Mouse (Mus musculus) liver, adult 2 months (tissue): ENCODE measurements around the gene Ttll10. TPM values are rescaled to one million over a fixed set of nuclear protein-coding genes. Genes with fewer than 3 reads are reported as not detected.

ENCODE experiments used
- DNase-seq: peaks from one replicate; pipeline ENCODE4 v3.0.0-alpha.2; 2011; ENCODE audit warnings: low read depth, low spot score; ENCODE audit errors: extremely low read depth
- H3K27ac ChIP-seq: fragments of 200-500 bp; replicated peaks from 2 replicates; pipeline ENCODE4 v1.5.1; 2012; ENCODE audit warnings: low read depth, mild to moderate bottlenecking, control low read depth, inconsistent platforms, low read length; ENCODE audit not compliant: insufficient read depth
- H3K27me3 ChIP-seq: fragments of 200-500 bp; 2 replicates; pipeline ENCODE4 v1.6.1; 2012; ENCODE audit warnings: mild to moderate bottlenecking, moderate library complexity, low read length, inconsistent platforms; ENCODE audit not compliant: control insufficient read depth, insufficient read depth
- H3K36me3 ChIP-seq: fragments of 200-500 bp; 2 replicates; pipeline ENCODE4 v1.6.1; 2012; ENCODE audit warnings: low read length, inconsistent platforms; ENCODE audit not compliant: control insufficient read depth, insufficient read depth
- H3K4me1 ChIP-seq: fragments of 200-500 bp; 2 replicates; pipeline ENCODE4 v1.6.1; 2011; ENCODE audit warnings: low read length; ENCODE audit not compliant: control insufficient read depth, insufficient read depth
- H3K4me3 ChIP-seq: fragments of 200-500 bp; 2 replicates; pipeline ENCODE4 v1.5.1; 2011; ENCODE audit warnings: low read depth, mild to moderate bottlenecking, control low read depth, low read length, moderate library complexity; ENCODE audit not compliant: insufficient read depth
- H3K79me2 ChIP-seq: fragments of 200-500 bp; 2 replicates; pipeline ENCODE4 v1.6.1; 2012; ENCODE audit warnings: inconsistent platforms, mild to moderate bottlenecking, low read length, moderate library complexity; ENCODE audit not compliant: control insufficient read depth, insufficient read depth
- H3K9ac ChIP-seq: fragments of 200-500 bp; 2 replicates; pipeline ENCODE4 v1.6.1; 2012; ENCODE audit warnings: low read depth, mild to moderate bottlenecking, control low read depth, inconsistent platforms, low read length
- CTCF ChIP-seq: fragments of 200-500 bp; IDR thresholded peaks from 2 replicates; pipeline ENCODE4 v1.5.1; 2011; ENCODE audit warnings: low read depth, low read length, control low read depth
- POLR2A ChIP-seq: fragments of 200-500 bp; IDR thresholded peaks from 2 replicates; pipeline ENCODE4 v1.6.1; 2011; ENCODE audit warnings: low read length, control low read depth; ENCODE audit not compliant: insufficient read depth; ENCODE audit errors: extremely low read depth
- WGBS: fragments of 180-500 bp; shearing (Covaris S2); methylation state at CpG from one replicate; pipeline ENCODE4 v1.1.7; 2018; 5-methylcytosine and 5-hydroxymethylcytosine counted together
- polyA plus RNA-seq: library from polyadenylated mRNA; depleted of rRNA; stranded (reverse); fragments of >200 nt; gene quantifications from 2 replicates; pipeline ENCODE4 v1.2.3, GENCODE M21; 2012
- total RNA-seq: library from RNA; depleted of rRNA; stranded (reverse); fragments of >200 nt; gene quantifications from 2 replicates; pipeline ENCODE4 v1.2.3, GENCODE M21; 2014

Gene Ttll10
- total and polyA plus RNA-seq, 2 experiments = 0.12 to 0.37 TPM

DNA sequence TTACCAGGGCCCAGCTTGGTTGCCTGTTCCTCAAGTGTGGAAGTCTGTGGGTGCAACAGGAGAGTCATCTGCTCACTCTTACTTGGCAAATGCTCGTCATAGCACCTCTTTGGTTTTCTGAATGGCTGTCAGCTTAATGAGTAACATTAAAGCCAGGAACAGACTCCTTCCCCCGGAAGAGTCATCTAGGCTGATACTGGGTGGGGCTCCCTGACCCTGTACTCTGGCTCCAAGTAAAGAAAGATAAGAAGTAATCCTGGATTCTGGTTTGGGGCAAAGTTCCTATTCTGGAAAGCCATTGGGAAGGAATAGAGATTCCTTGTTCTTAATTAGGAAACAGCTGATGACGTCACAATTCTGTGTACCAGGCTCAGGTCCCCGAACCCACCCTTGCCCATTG, 5.1 kb downstream of the Ttll10 start:
- no peaks in the 10 kb centered on the region for H3K4me1 ChIP-seq
- H3K79me2 ChIP-seq = no peaks in the 10 kb centered on the region
- 79% methylated on average over 4 of the region's 4 CpGs for WGBS
- no peaks in the 10 kb centered on the region for H3K36me3 ChIP-seq
- no peak for DNase-seq
- no peak overlapping the region for H3K9ac ChIP-seq
- no peak overlapping the region for H3K4me3 ChIP-seq
- H3K27ac ChIP-seq = no peak overlapping the region
- H3K27me3 ChIP-seq = no peaks in the 10 kb centered on the region
- TF ChIP-seq POLR2A = no peak
- TF ChIP-seq CTCF = no peak

DNA sequence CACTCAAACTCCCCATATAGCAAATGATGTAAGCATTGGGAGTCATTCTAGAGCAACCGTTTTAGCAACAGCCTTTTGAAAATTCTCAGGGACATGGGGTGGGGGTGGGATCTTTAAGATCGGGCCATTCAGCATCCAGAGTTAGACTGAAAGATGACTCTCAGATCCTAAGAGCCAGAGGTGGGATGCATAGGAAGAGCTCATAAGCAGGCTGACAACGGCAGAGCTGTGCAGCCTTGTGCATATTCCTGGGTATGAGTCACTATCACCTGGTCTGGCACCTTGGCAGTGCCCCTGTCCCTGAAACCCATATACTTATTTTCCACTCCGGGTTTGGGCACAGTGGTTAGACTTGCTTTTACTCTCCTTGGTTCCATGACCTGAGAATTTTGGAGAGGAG, 6.1 kb downstream of the Ttll10 start:
- WGBS = 90% methylated on average over 4 of the region's 4 CpGs
- no peaks in the 10 kb centered on the region for H3K4me1 ChIP-seq
- no peaks in the 10 kb centered on the region for H3K36me3 ChIP-seq
- DNase-seq = no peak
- H3K4me3 ChIP-seq = no peak overlapping the region
- H3K27ac ChIP-seq = no peak overlapping the region
- no peak for TF ChIP-seq POLR2A
- TF ChIP-seq CTCF = no peak
- no peaks in the 10 kb centered on the region for H3K79me2 ChIP-seq
- H3K27me3 ChIP-seq = no peaks in the 10 kb centered on the region
- H3K9ac ChIP-seq = no peak overlapping the region

DNA sequence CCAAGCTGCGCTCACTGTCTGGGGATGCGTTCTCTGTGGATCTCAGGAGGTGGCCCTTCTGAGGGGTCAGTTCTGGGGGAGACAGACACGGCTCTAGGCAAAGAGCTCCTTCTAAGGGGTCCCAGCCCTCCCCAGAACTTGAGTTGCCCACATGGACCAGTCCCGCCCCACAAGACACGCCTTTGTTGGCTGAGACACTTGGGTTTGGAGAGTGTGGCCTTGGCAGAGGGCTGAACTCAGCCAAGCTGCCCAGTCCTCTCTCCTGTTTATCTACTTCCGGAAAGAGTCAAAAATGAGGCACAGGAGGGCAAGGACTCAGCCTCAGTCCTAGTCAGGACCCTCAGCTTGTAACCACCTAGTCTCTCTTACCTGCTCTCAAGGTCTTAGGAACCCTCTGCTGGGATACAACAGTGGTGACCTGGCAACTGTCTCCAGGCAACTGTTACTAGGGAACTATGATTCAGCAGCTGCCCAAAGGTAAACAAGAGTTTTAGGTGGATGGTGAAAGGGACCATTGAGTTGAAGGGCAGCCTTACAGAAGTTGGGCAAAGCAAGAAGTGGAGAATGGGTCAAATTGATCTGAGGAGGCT, 8.7 kb downstream of the Ttll10 start:
- no peak overlapping the region for H3K9ac ChIP-seq
- 70% methylated on average over 6 of the region's 6 CpGs for WGBS
- DNase-seq = no peak

DNA sequence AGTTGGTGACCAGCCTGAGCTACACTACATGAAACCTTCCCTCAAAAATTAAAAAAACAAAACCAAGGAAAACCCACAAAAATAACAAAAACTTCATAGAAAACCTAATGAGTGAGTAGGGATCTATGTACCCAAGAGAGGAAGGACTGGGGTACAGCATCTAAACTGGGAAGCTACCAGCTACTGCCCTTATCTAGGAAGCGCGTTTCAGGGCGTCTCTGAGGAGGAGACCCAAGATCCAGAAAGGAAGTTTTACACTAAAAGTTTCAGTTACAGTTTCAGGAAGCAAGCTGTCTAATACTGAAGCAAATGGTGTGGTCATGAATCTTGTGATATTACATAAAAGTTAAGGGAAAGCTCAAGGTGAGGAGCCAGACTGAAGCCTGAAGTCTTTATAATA, 9.4 kb downstream of the Ttll10 start:
- Histone ChIP-seq H3K9ac (no peak overlapping the region), H3K4me3 (no peak overlapping the region), H3K27ac (no peak overlapping the region), H3K4me1 (no peaks in the 10 kb centered on the region), H3K27me3 (no peaks in the 10 kb centered on the region), H3K79me2 (no peaks in the 10 kb centered on the region), H3K36me3 (no peaks in the 10 kb centered on the region)
- no peak for TF ChIP-seq POLR2A
- TF ChIP-seq CTCF = no peak
- no peak for DNase-seq
- 62% methylated on average over 3 of the region's 3 CpGs for WGBS

More for the DNA sequence above, 8.7 kb downstream of the Ttll10 start:
- no peaks in the 10 kb centered on the region for H3K36me3 ChIP-seq
- no peak for TF ChIP-seq POLR2A
- no peak for TF ChIP-seq CTCF
- H3K4me1 ChIP-seq = no peaks in the 10 kb centered on the region
- no peak overlapping the region for H3K4me3 ChIP-seq
- H3K27me3 ChIP-seq = no peaks in the 10 kb centered on the region
- H3K27ac ChIP-seq = no peak overlapping the region
- no peaks in the 10 kb centered on the region for H3K79me2 ChIP-seq

DNA sequence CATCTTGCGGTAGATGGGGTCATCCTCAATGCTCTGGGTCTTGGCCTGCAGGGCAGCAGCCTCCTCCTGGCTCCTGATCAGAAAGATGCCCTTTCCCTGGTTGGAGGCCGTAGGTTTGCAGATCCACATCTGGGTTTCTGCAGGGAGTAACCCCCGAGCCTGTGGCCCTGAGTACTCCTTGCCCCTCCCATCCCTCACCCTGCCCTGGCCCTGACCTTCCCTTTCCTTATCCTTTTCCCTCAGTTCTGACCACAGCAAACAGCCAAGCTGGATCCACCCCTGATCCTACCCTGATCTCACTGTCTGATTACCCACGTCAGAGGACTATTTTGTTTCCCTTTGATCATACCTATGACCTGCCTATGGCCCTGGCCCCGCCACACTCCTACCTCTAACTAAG, 14.5 kb downstream of the Ttll10 start:
- WGBS = 76% methylated on average over 5 of the region's 5 CpGs
- Histone ChIP-seq H3K27me3 (no peaks in the 10 kb centered on the region), H3K79me2 (no peaks in the 10 kb centered on the region), H3K4me1 (no peaks in the 10 kb centered on the region), H3K36me3 (no peaks in the 10 kb centered on the region), H3K4me3 (no peak overlapping the region), H3K27ac (no peak overlapping the region), H3K9ac (no peak overlapping the region)
- DNase-seq = no peak
- TF ChIP-seq CTCF = no peak
- TF ChIP-seq POLR2A = no peak

DNA sequence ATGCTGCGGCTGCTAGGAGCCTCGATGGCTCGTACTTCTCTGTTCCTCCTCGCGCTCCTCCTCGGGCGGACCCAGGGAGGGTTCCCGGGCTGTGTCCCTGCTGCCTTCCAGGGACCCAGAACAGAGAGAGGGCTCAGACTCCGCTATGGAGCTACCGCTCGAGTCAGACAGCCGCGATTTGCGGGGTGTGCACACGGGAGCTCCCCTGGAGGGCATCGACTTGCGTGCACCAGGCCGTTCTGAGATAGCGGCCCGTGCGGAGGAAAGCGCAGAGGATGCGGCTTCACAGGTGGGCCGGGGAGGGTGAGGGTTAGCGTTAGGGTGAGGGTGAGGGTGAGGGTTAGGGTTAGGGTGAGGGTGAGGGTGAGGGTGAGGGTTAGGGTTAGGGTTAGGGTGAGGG, 24.3 kb downstream of the Ttll10 start:
- no peak overlapping the region for H3K9ac ChIP-seq
- no peak for DNase-seq
- no peak overlapping the region for H3K27ac ChIP-seq
- H3K4me3 ChIP-seq = peak overlapping the region; percentile 8; the same call in 1 of the 2 replicates
- H3K27me3 ChIP-seq = no peaks in the 10 kb centered on the region
- no peaks in the 10 kb centered on the region for H3K36me3 ChIP-seq
- TF ChIP-seq CTCF (no peak), POLR2A (no peak)
- peaks cover 4% of the 10 kb centered on the region; the same call in 1 of the 2 replicates for H3K79me2 ChIP-seq
- H3K4me1 ChIP-seq = peaks cover 18% of the 10 kb centered on the region
- 56% methylated on average over 25 of the region's 25 CpGs for WGBS
